Mouse (Mus musculus) retina, postnatal 1 day (tissue): ENCODE measurements around the gene Fam19a1.

Experiments used
- DNase-seq: peaks from one replicate; pipeline ENCODE4 v3.0.0-alpha.2; 2012

Fam19a1 gene

GRCm38 (mm10) chr6:96266456-96266855, 153.5 kb downstream of the Fam19a1 start:
- no peak for DNase-seq

- DNase-seq: no peak
Observed at GRCm38 (mm10) chr6:96268788-96269187, 155.8 kb downstream of the Fam19a1 start.

GRCm38 (mm10) chr6:96270436-96270835, 157.5 kb downstream of the Fam19a1 start:
- no peak for DNase-seq

- no peak for DNase-seq
Observed at GRCm38 (mm10) chr6:96283731-96284130, 170.8 kb downstream of the Fam19a1 start.

- no peak for DNase-seq
Observed at GRCm38 (mm10) chr6:96284590-96284989, 171.6 kb downstream of the Fam19a1 start.

- DNase-seq: peak; percentile 79
Observed at GRCm38 (mm10) chr6:96286276-96286675, 173.3 kb downstream of the Fam19a1 start.

- DNase-seq: no peak
Observed at GRCm38 (mm10) chr6:96287377-96287776, 174.4 kb downstream of the Fam19a1 start.

GRCm38 (mm10) chr6:96289672-96290071, 176.7 kb downstream of the Fam19a1 start:
- DNase-seq: no peak

- no peak for DNase-seq
Observed at GRCm38 (mm10) chr6:96347491-96347890, 234.5 kb downstream of the Fam19a1 start.

GRCm38 (mm10) chr6:96349446-96350025, 236.6 kb downstream of the Fam19a1 start:
- no peak for DNase-seq

- DNase-seq: no peak
Observed at GRCm38 (mm10) chr6:96369544-96369943, 256.6 kb downstream of the Fam19a1 start.

- DNase-seq: no peak
Observed at GRCm38 (mm10) chr6:96372848-96373247, 259.9 kb downstream of the Fam19a1 start.

GRCm38 (mm10) chr6:96373274-96373673, 260.3 kb downstream of the Fam19a1 start:
- no peak for DNase-seq

- DNase-seq: no peak
Observed at GRCm38 (mm10) chr6:96376773-96377172, 263.8 kb downstream of the Fam19a1 start.

GRCm38 (mm10) chr6:96379229-96379628, 266.3 kb downstream of the Fam19a1 start:
- peak; percentile 81 for DNase-seq

- DNase-seq: no peak
Observed at GRCm38 (mm10) chr6:96384441-96384840, 271.5 kb downstream of the Fam19a1 start.

GRCm38 (mm10) chr6:96418866-96419265, 305.9 kb downstream of the Fam19a1 start:
- DNase-seq: no peak

- DNase-seq: peak; percentile 17
Observed at GRCm38 (mm10) chr6:96419704-96420382, 306.9 kb downstream of the Fam19a1 start.

GRCm38 (mm10) chr6:96420515-96420914, 307.6 kb downstream of the Fam19a1 start:
- DNase-seq: peak; percentile 43

- DNase-seq: no peak
Observed at GRCm38 (mm10) chr6:96429390-96429789, 316.4 kb downstream of the Fam19a1 start.

- DNase-seq: peak; percentile 22
Observed at GRCm38 (mm10) chr6:96432397-96432796, 319.4 kb downstream of the Fam19a1 start.

- no peak for DNase-seq
Observed at GRCm38 (mm10) chr6:96433896-96434295, 320.9 kb downstream of the Fam19a1 start.

- no peak for DNase-seq
Observed at GRCm38 (mm10) chr6:96435545-96435944, 322.6 kb downstream of the Fam19a1 start.

GRCm38 (mm10) chr6:96437814-96438213, 324.9 kb downstream of the Fam19a1 start:
- DNase-seq: no peak

GRCm38 (mm10) chr6:96439419-96439818, 326.5 kb downstream of the Fam19a1 start:
- no peak for DNase-seq
